ENCODE assay signal across 8 mouse cellular contexts in genomic region chr7:27395521-27396183, GRCm38 (mm10). TPM values are rescaled to one million over a fixed set of nuclear protein-coding genes. Genes with fewer than 3 reads are reported as not detected.
A peak's percentile ranks its signal among the peaks of the same experiment; 100 is the strongest.
DNase-seq lines count a peak whose midpoint lies in the region; ATAC-seq and TF ChIP-seq lines count a peak whose summit lies in the region.
"Had no signal": no experiment of that assay in that cellular context is flagged by ENCODE, and none has a peak within 500 bp of the region (broad histone marks: within the 10 kb centered on the region; RNA-seq: fewer than 3 reads in every experiment).

No protein-coding gene starts in this region.

- no peak overlapping the region for H3K9ac ChIP-seq in lung, embryonic 14.5 days
- H3K9ac ChIP-seq in embryonic facial prominence, embryonic 11.5 days (replicated peaks; ENCODE audit: low read length): no peak overlapping the region
- H3K9ac ChIP-seq in intestine, embryonic 15.5 days: no peak overlapping the region
- no peak overlapping the region; the same call in 1 of the 2 replicates for H3K9ac ChIP-seq in stomach, embryonic 14.5 days (replicated peaks; ENCODE audit: low read depth, low read length)
- H3K9ac ChIP-seq: liver, embryonic 14.5 days had no signal

- H3K4me1 ChIP-seq in lung, embryonic 14.5 days (ENCODE audit: insufficient read depth): no peaks in the 10 kb centered on the region
- no peaks in the 10 kb centered on the region; the same call in 1 of the 2 replicates for H3K4me1 ChIP-seq in embryonic facial prominence, embryonic 11.5 days (ENCODE audit: control insufficient read depth, insufficient read depth, low read length)
- H3K4me1 ChIP-seq in intestine, embryonic 15.5 days (replicated peaks): 0 out of 2 replicates have a peak, but pooled peaks cover 2% of the 10 kb centered on the region
- no peaks in the 10 kb centered on the region for H3K4me1 ChIP-seq in stomach, embryonic 14.5 days (ENCODE audit: control insufficient read depth, insufficient read depth, low read length)

- TF ChIP-seq CTCF in lung, embryonic 14.5 days (IDR thresholded peaks at IDR 0.05; ENCODE audit: low read depth): no peak

- H3K9me3 ChIP-seq in lung, embryonic 14.5 days (ENCODE audit: low read depth, low read length): no peaks in the 10 kb centered on the region
- no peaks in the 10 kb centered on the region for H3K9me3 ChIP-seq in embryonic facial prominence, embryonic 11.5 days (replicated peaks; ENCODE audit: control insufficient read depth, low read length)
- no peaks in the 10 kb centered on the region for H3K9me3 ChIP-seq in intestine, embryonic 15.5 days
- H3K9me3 ChIP-seq in stomach, embryonic 14.5 days (ENCODE audit: control insufficient read depth, low read depth, low read length): no peaks in the 10 kb centered on the region

- peaks cover 56% of the 10 kb centered on the region for H3K27me3 ChIP-seq in lung, embryonic 14.5 days (ENCODE audit: insufficient read depth, low read length)
- H3K27me3 ChIP-seq in embryonic facial prominence, embryonic 11.5 days (ENCODE audit: control insufficient read depth, insufficient read depth, low read length): peaks cover 55% of the 10 kb centered on the region
- H3K27me3 ChIP-seq in intestine, embryonic 15.5 days (replicated peaks): peaks cover 73% of the 10 kb centered on the region
- H3K27me3 ChIP-seq in stomach, embryonic 14.5 days (ENCODE audit: control insufficient read depth, insufficient read depth, low read length): peaks cover 29% of the 10 kb centered on the region

- H3K36me3 ChIP-seq in lung, embryonic 14.5 days (ENCODE audit: insufficient read depth): no peaks in the 10 kb centered on the region
- H3K36me3 ChIP-seq in embryonic facial prominence, embryonic 11.5 days (replicated peaks; ENCODE audit: control insufficient read depth, insufficient read depth, low read depth, low read length): no peaks in the 10 kb centered on the region
- H3K36me3 ChIP-seq in intestine, embryonic 15.5 days: no peaks in the 10 kb centered on the region
- H3K36me3 ChIP-seq in stomach, embryonic 14.5 days (ENCODE audit: control insufficient read depth, insufficient read depth, low read length): no peaks in the 10 kb centered on the region

- no peak for DNase-seq in lung, embryonic 14.5 days
- no peak for DNase-seq in lung, postnatal 25 days (ENCODE audit: low spot score)
- no peak for DNase-seq in embryonic facial prominence, embryonic 11.5 days (ENCODE audit: low spot score)
- no peak for DNase-seq in thymus, postnatal 0 days (ENCODE audit: low spot score)
- no peak for DNase-seq in Muller cell, postnatal 12 days (ENCODE audit: inconsistent ontology term)

- H3K27ac ChIP-seq in lung, embryonic 14.5 days (ENCODE audit: low read depth): no peak overlapping the region
- H3K27ac ChIP-seq in embryonic facial prominence, embryonic 11.5 days (replicated peaks; ENCODE audit: low read depth, low read length): no peak overlapping the region
- H3K27ac ChIP-seq in intestine, embryonic 15.5 days: no peak overlapping the region
- H3K27ac ChIP-seq in stomach, embryonic 14.5 days (ENCODE audit: low read length): no peak overlapping the region
- H3K27ac ChIP-seq: liver, embryonic 14.5 days had no signal

- H3K4me3 ChIP-seq in lung, embryonic 14.5 days (ENCODE audit: low read depth, low read length): peak overlapping the region; percentile 46
- peak overlapping the region; percentile 48 for H3K4me3 ChIP-seq in embryonic facial prominence, embryonic 11.5 days (ENCODE audit: low read depth, low read length)
- peak overlapping the region; percentile 49 for H3K4me3 ChIP-seq in intestine, embryonic 15.5 days (replicated peaks)
- H3K4me3 ChIP-seq in stomach, embryonic 14.5 days (ENCODE audit: low read depth, low read length): peak overlapping the region; percentile 46

- 3% methylated on average over 22 of the region's 22 CpGs for WGBS in lung, embryonic 14.5 days
- 3% methylated on average over 22 of the region's 22 CpGs for WGBS in embryonic facial prominence, embryonic 11.5 days
- WGBS in intestine, embryonic 15.5 days: 1% methylated on average over 22 of the region's 22 CpGs
- 3% methylated on average over 22 of the region's 22 CpGs for WGBS in stomach, embryonic 14.5 days

- peak overlapping the region; percentile 79 for H3K4me2 ChIP-seq in lung, embryonic 14.5 days
- no peak overlapping the region for H3K4me2 ChIP-seq in embryonic facial prominence, embryonic 11.5 days (ENCODE audit: low read depth, low read length)
- peak overlapping the region; percentile 86 for H3K4me2 ChIP-seq in intestine, embryonic 15.5 days (replicated peaks)
- peak overlapping the region; percentile 73 for H3K4me2 ChIP-seq in stomach, embryonic 14.5 days (replicated peaks; ENCODE audit: low read depth, low read length)

- ATAC-seq in lung, embryonic 14.5 days (ENCODE audit: insufficient read depth): no peak
- 0 out of 2 replicates have a peak, but pooled peaks have one; percentile 24 for ATAC-seq in embryonic facial prominence, embryonic 11.5 days (replicated peaks; ENCODE audit: insufficient number of reproducible peaks, low FRiP score, low TSS enrichment, low read depth)
- ATAC-seq in intestine, embryonic 15.5 days: peak; percentile 31; the same call in 1 of the 2 replicates
- no peak for ATAC-seq in stomach, embryonic 14.5 days (ENCODE audit: insufficient number of reproducible peaks, insufficient read depth, low FRiP score, low read depth)

RNA-seq across cellular contexts. Expression of gene Gm20479, which starts 38.4 kb away (rescaled TPM):
- polyA plus RNA-seq in lung, embryonic 14.5 days (2014; fragmentation: Nextera tagmentation; extraction: Ambion mirVana): 0.73 and 1.6 TPM in 2 replicates
- 0.45 TPM in 1 of 2 replicates, not detected in the other for polyA plus RNA-seq in embryonic facial prominence, embryonic 11.5 days (2014; fragmentation: Nextera tagmentation; extraction: Ambion mirVana)
- 1.8 TPM in 1 of 2 replicates, not detected in the other for polyA plus RNA-seq in intestine, embryonic 15.5 days (2015; fragmentation: Nextera tagmentation; extraction: Ambion mirVana)
- 0.53 and 1.9 TPM in 2 replicates for polyA plus RNA-seq in stomach, embryonic 14.5 days (2014; fragmentation: Nextera tagmentation; extraction: Ambion mirVana)
- polyA plus RNA-seq in thymus, postnatal 0 days (2015; fragmentation: Nextera tagmentation; extraction: Ambion mirVana): 0.44 TPM in 1 of 2 replicates, not detected in the other

RNA-seq across cellular contexts. Expression of gene Shkbp1, which starts 39.8 kb away (rescaled TPM):
- polyA plus RNA-seq in lung, embryonic 14.5 days (2014; fragmentation: Nextera tagmentation; extraction: Ambion mirVana): 45.1 and 53.5 TPM in 2 replicates
- polyA plus RNA-seq in embryonic facial prominence, embryonic 11.5 days (2014; fragmentation: Nextera tagmentation; extraction: Ambion mirVana): 50.2 and 57.5 TPM in 2 replicates
- polyA plus RNA-seq in intestine, embryonic 15.5 days (2015; fragmentation: Nextera tagmentation; extraction: Ambion mirVana): 35.0 and 35.5 TPM in 2 replicates
- 41.5 and 41.6 TPM in 2 replicates for polyA plus RNA-seq in stomach, embryonic 14.5 days (2014; fragmentation: Nextera tagmentation; extraction: Ambion mirVana)
- 45.1 and 46.3 TPM in 2 replicates for polyA plus RNA-seq in thymus, postnatal 0 days (2015; fragmentation: Nextera tagmentation; extraction: Ambion mirVana)

RNA-seq across cellular contexts. Expression of gene Sptbn4, which starts 51.8 kb away (rescaled TPM):
- 0.31 and 0.51 TPM in 2 replicates for polyA plus RNA-seq in lung, embryonic 14.5 days (2014; fragmentation: Nextera tagmentation; extraction: Ambion mirVana)
- polyA plus RNA-seq in embryonic facial prominence, embryonic 11.5 days (2014; fragmentation: Nextera tagmentation; extraction: Ambion mirVana): 0.26 and 0.28 TPM in 2 replicates
- 0.33 and 0.38 TPM in 2 replicates for polyA plus RNA-seq in intestine, embryonic 15.5 days (2015; fragmentation: Nextera tagmentation; extraction: Ambion mirVana)
- 0.64 and 1.00 TPM in 2 replicates for polyA plus RNA-seq in stomach, embryonic 14.5 days (2014; fragmentation: Nextera tagmentation; extraction: Ambion mirVana)
- polyA plus RNA-seq in thymus, postnatal 0 days (2015; fragmentation: Nextera tagmentation; extraction: Ambion mirVana): 0.09 and 0.10 TPM in 2 replicates

RNA-seq across cellular contexts. Expression of gene Blvrb, which starts 52.1 kb away (rescaled TPM):
- polyA plus RNA-seq in lung, embryonic 14.5 days (2014; fragmentation: Nextera tagmentation; extraction: Ambion mirVana): 54.5 and 56.0 TPM in 2 replicates
- 33.9 and 38.2 TPM in 2 replicates for polyA plus RNA-seq in embryonic facial prominence, embryonic 11.5 days (2014; fragmentation: Nextera tagmentation; extraction: Ambion mirVana)
- 60.4 and 77.5 TPM in 2 replicates for polyA plus RNA-seq in intestine, embryonic 15.5 days (2015; fragmentation: Nextera tagmentation; extraction: Ambion mirVana)
- 67.3 and 78.3 TPM in 2 replicates for polyA plus RNA-seq in stomach, embryonic 14.5 days (2014; fragmentation: Nextera tagmentation; extraction: Ambion mirVana)
- 26.0 and 27.6 TPM in 2 replicates for polyA plus RNA-seq in thymus, postnatal 0 days (2015; fragmentation: Nextera tagmentation; extraction: Ambion mirVana)

RNA-seq across cellular contexts. Expression of gene Ltbp4, which starts 58.2 kb away (rescaled TPM):
- 73.5 and 86.0 TPM in 2 replicates for polyA plus RNA-seq in lung, embryonic 14.5 days (2014; fragmentation: Nextera tagmentation; extraction: Ambion mirVana)
- 6.3 and 6.6 TPM in 2 replicates for polyA plus RNA-seq in embryonic facial prominence, embryonic 11.5 days (2014; fragmentation: Nextera tagmentation; extraction: Ambion mirVana)
- polyA plus RNA-seq in intestine, embryonic 15.5 days (2015; fragmentation: Nextera tagmentation; extraction: Ambion mirVana): 75.9 and 92.8 TPM in 2 replicates
- polyA plus RNA-seq in stomach, embryonic 14.5 days (2014; fragmentation: Nextera tagmentation; extraction: Ambion mirVana): 178 and 189 TPM in 2 replicates
- polyA plus RNA-seq in thymus, postnatal 0 days (2015; fragmentation: Nextera tagmentation; extraction: Ambion mirVana): 3.6 and 5.6 TPM in 2 replicates

Comparison
In these comparisons a context has a peak if more than half of its experiments do, and no peak if none do; other contexts are left out.
1. ATAC-seq: peak in embryonic facial prominence, embryonic 11.5 days (single experiment) and intestine, embryonic 15.5 days (single experiment); none in lung, embryonic 14.5 days (single experiment) and stomach, embryonic 14.5 days (single experiment).
2. Peak in every context shown above with its lines, with median percentiles within 50 percentile points of each other: H3K4me3 ChIP-seq.